Mouse (Mus musculus) B cell, adult 67 days (primary cell): ENCODE measurements around the gene D330045A20Rik. TPM values are rescaled to one million over a fixed set of nuclear protein-coding genes. Genes with fewer than 3 reads are reported as not detected.

Source experiments
- total RNA-seq, 2 experiments: library from RNA; stranded (reverse); gene quantifications; 4 replicates each; pipeline ENCODE4 v1.2.4; 2023

Gene D330045A20Rik
- not detected for total RNA-seq

GRCm38 (mm10) chrX:139480022-139480894 lies at the start of gene D330045A20Rik:
Gene D330045A20Rik, plus strand, starts transcription at chrX:139480367.

DNA sequence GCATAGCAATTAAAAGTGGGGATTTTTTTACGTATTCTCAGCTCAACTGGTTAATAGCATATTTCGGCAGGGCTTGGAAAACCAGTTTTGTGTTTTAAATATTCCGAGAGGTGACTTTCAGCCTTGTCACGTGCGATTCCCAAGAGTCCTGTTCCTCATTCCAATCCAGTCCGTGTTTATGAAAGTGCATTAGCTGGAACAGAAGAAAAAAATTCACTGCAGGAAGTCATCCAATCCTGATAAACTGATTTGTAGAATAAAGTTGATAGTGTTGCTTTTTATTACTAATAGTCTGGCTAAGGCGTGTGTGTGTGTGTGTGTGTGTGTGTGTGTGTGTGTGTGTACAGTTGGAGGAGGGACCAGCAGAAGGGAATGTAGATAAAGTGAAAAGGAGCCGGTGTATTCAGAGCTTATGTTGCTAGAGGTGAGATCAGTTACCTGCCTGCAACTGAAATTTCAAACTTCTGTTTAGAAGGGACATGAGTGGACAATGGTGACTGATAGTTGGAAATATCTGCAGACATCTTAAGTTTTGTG lies 82.8 kb downstream of the D330045A20Rik start, which contains the start of gene Rnf128:
Gene Rnf128, plus strand, starts transcription at position 392 of the 537 bp plus-strand sequence.

Other genes starting within 250 kb of the D330045A20Rik start
- gene Trap1a, start 146.7 kb upstream of the D330045A20Rik start, total RNA-seq: not detected
- gene Rnf128, start 82.9 kb downstream of the D330045A20Rik start, total RNA-seq: not detected
- gene Tbc1d8b, start 204.6 kb downstream of the D330045A20Rik start, total RNA-seq: 1 to 10 TPM; 6.7 to 10.0 TPM
- not detected for gene Gm15013, start 234.1 kb downstream of the D330045A20Rik start, total RNA-seq